Mouse (Mus musculus) ES-E14 (cell line): ENCODE data around the gene Ino80e. TPM values are rescaled to one million over a fixed set of nuclear protein-coding genes. Genes with fewer than 3 reads are reported as not detected.
A peak's percentile ranks its signal among the peaks of the same experiment; 100 is the strongest.

ENCODE experiments used
- DNase-seq: peaks from one replicate; pipeline ENCODE4 v3.0.0-alpha.2; 2013; ENCODE audit warnings: low read depth, low spot score
- H3K27ac ChIP-seq: 2 replicates; pipeline ENCODE4 v1.5.1; 2012; ENCODE audit warnings: low read depth, mild to moderate bottlenecking, low read length, moderate library complexity, mixed read lengths; ENCODE audit not compliant: poor library complexity, insufficient read depth, severe bottlenecking
- H3K36me3 ChIP-seq: 2 replicates; pipeline ENCODE4 v1.6.1; 2012; ENCODE audit warnings: mild to moderate bottlenecking, low read length, moderate library complexity, mixed read lengths; ENCODE audit not compliant: control insufficient read depth, poor library complexity, insufficient read depth, severe bottlenecking
- H3K4me1 ChIP-seq, 2 experiments: fragments of 150-350 bp in 1 of 2; sonication (generic) in 1 of 2; 2 replicates each; pipeline ENCODE4 v1.6.1; 2012; ENCODE audit warnings: low read length in 2 of 2, mild to moderate bottlenecking in 1 of 2, mixed read lengths in 1 of 2; ENCODE audit not compliant: control insufficient read depth in 2 of 2, insufficient read depth in 2 of 2, poor library complexity in 1 of 2
- H3K4me3 ChIP-seq, 2 experiments: fragments of 150-350 bp in 1 of 2; sonication (generic) in 1 of 2; 2 replicates each; pipeline ENCODE4 v1.5.1; 2012; ENCODE audit warnings: low read length in 2 of 2, low read depth in 1 of 2, mild to moderate bottlenecking in 1 of 2, mixed read lengths in 1 of 2; ENCODE audit not compliant: insufficient read depth in 1 of 2, poor library complexity in 1 of 2, severe bottlenecking in 1 of 2
- H3K9ac ChIP-seq: 2 replicates; pipeline ENCODE4 v1.6.1; 2012; ENCODE audit warnings: low read depth, mild to moderate bottlenecking, low read length, mixed read lengths; ENCODE audit not compliant: poor library complexity, insufficient read depth, severe bottlenecking
- H3K9me3 ChIP-seq: fragments of 150-350 bp; sonication (generic); 2 replicates; pipeline ENCODE4 v1.6.1; 2012; ENCODE audit warnings: low read depth, mild to moderate bottlenecking, low read length; ENCODE audit not compliant: control insufficient read depth, insufficient read depth
- CHD2 ChIP-seq: IDR thresholded peaks from 2 replicates; pipeline ENCODE4 v1.6.1; 2014; ENCODE audit warnings: mild to moderate bottlenecking, low read depth, low read length, inconsistent platforms
- HCFC1 ChIP-seq: IDR thresholded peaks from 2 replicates; pipeline ENCODE4 v1.6.1; 2012; ENCODE audit warnings: low read length, inconsistent platforms, borderline replicate concordance; ENCODE audit not compliant: insufficient read depth
- MAFK ChIP-seq: IDR thresholded peaks from 2 replicates; pipeline ENCODE4 v1.6.1; 2014; ENCODE audit warnings: mild to moderate bottlenecking, low read depth, low read length, inconsistent platforms; ENCODE audit not compliant: insufficient read depth
- ZC3H11A ChIP-seq: IDR thresholded peaks from 2 replicates; pipeline ENCODE4 v1.6.1; 2012; ENCODE audit warnings: low read depth, mild to moderate bottlenecking, inconsistent platforms, low read length, borderline replicate concordance
- ZNF384 ChIP-seq: IDR thresholded peaks from 2 replicates; pipeline ENCODE4 v1.6.1; 2012; ENCODE audit warnings: low read depth, low read length, inconsistent platforms
- in situ Hi-C, 2 experiments: fragments of 600-800 bp; cut with MboI; formaldehyde crosslinking; loops; one replicate each; pipeline ENCODE4 v1.15.1; 2025; ENCODE audit warnings: low sequenced_read_pairs in 2 of 2, inconsistent platforms in 1 of 2; ENCODE audit not compliant: unreplicated experiment in 2 of 2
- total RNA-seq: library from RNA; depleted of rRNA; stranded (reverse); fragments of 300-350 nt; gene quantifications from 2 replicates; pipeline ENCODE4 v1.2.3, GENCODE M21; 2012

The Ino80e gene
- total RNA-seq, 1 experiment = 78.7 TPM

DNA sequence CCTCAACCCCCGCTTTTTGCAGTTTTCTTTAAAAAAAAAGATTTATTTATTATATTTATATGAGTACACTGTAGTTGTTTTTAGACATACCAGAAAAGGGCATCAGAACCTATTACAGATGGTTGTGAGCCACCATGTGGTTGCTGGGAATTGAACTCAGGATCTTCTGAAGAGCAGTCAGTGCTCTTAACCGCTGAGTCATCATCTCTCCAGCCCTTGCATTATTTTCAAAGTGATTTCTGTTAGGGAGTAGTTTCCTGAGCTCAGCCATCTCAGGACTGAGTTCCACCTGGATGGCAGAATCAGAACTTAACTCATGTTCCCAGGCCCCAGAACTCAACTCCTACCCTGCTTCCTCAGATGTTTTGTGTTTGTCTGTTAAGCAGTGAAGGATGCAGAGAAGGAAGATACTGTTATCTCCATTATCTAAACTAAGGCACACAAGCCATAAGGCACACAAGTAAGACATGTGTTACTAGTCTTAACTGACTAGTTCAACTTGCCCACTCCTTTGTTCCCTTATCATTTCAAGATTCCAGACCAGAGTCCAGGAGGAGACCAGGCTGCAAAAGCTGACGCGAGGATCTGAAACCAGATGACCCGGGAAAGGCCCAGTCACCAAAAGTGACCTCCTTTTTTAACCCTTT is 52.3 kb downstream of the Ino80e start:
- H3K4me3 ChIP-seq = peak overlapping the region; percentile 53 to 87; a peak in 3 of 4 replicates
- in situ Hi-C loops = no loop called here
- TF ChIP-seq ZC3H11A = no peak
- TF ChIP-seq MAFK = peak; percentile 61
- no peak overlapping the region for H3K27ac ChIP-seq
- H3K9ac ChIP-seq = peak overlapping the region; percentile 22; the same call in 1 of the 2 replicates
- peaks cover 3% of the 10 kb centered on the region; the same call in 1 of the 2 replicates for H3K36me3 ChIP-seq
- H3K4me1 ChIP-seq = peaks cover 5 to 22% of the 10 kb centered on the region in 2 experiments; a peak in 3 of 4 replicates
- H3K9me3 ChIP-seq = no peaks in the 10 kb centered on the region
- DNase-seq = no peak

DNA sequence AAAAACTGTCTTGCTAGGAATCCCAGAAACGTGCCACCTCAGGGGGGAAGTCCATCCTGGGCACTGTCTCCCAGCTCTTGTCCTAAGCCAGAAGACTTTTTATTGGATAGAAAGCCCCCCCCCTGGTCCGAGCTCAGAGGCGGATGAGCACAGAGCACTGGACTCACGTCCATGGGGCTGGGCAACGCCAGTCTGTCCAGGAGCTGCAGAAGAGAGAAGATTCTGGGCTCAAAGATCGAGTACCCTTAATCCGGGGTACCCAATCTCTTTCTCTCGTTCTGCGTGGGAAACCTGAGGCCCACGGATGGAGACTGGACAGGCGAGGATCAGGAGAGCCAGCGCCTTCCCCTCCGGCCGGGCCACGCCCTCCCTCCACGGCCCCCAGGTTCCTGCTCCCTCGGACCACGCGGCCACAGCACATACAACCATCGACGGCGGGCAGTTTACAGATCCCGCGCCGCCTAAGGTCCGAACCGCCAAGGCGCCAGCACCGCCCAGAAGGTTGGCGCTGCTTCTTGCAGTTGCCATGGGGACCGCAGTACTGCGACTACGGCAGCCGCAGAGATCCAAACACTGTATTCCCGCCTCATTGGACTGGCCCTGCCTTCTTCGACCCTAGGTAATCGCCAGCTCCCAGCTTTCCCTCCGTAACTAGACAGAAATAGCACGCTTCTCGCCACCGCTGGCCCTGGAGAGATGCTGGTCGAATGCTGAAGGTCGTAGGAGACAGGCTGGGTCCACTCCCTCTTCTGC is 53.3 kb downstream of the Ino80e start:
- DNase-seq = peak; percentile 68
- peaks cover 3% of the 10 kb centered on the region; the same call in 1 of the 2 replicates for H3K36me3 ChIP-seq
- H3K4me3 ChIP-seq = peak overlapping the region; percentile 55 to 87
- in situ Hi-C loops = no loop called here
- no peak for TF ChIP-seq ZC3H11A
- TF ChIP-seq HCFC1 = 0 out of 2 replicates have a peak, but pooled peaks have one; percentile 58
- no peak for TF ChIP-seq MAFK
- TF ChIP-seq CHD2 = no peak
- no peak for TF ChIP-seq ZNF384
- peak overlapping the region; percentile 94 for H3K9ac ChIP-seq
- H3K4me1 ChIP-seq = peaks cover 5 to 15% of the 10 kb centered on the region in 2 experiments; a peak in 3 of 4 replicates
- no peak overlapping the region for H3K27ac ChIP-seq
- no peaks in the 10 kb centered on the region for H3K9me3 ChIP-seq

DNA sequence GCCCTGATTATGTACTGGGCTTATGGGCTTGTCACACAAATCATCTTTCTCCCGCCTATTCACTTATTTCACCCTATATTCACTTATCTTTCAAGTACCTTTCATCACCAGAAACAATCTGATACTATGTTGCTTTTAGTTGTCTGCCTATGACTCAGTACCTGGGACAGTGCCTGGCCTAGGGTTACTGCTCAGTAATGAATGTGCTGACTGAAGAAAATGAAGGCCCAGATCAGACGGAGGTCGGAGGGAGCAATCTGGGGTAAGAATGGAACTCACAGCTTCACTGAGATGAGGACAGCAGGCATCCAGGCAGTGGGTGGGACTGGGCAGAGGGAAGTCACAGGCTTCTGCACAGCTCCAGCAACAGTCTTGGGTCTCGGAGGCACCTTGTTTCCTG is 54.8 kb downstream of the Ino80e start:
- Histone ChIP-seq H3K36me3 (peaks cover 6% of the 10 kb centered on the region; the same call in 1 of the 2 replicates), H3K9ac (no peak overlapping the region), H3K4me1 (peaks cover 0 to 6% of the 10 kb centered on the region in 2 experiments; a peak in 2 of 4 replicates), H3K9me3 (no peaks in the 10 kb centered on the region), H3K27ac (no peak overlapping the region), H3K4me3 (no peak overlapping the region)
- TF ChIP-seq MAFK (peak; percentile 59; the same call in 1 of the 2 replicates), CHD2 (no peak), ZNF384 (no peak), HCFC1 (no peak), ZC3H11A (no peak)
- no peak for DNase-seq
- in situ Hi-C loops = no loop called here

DNA sequence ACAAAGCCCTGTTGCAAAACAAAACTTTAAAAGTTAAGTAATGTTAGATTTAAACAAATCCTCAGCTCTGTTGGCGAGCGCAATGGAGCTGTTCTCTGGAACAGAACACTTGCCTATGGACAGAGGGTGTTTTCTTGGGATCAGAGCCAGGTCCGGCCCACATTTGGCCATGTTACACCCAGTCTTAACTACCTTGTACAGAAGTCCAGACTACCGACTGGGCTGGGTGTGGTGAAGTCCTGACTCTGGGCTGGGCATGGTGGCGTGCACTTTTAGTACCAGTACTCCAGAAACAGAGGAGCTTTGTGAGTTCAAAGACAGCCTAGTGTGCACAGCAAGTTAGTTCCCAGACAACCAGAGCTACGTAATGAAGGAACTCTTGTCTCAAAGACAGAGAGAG is 55.2 kb downstream of the Ino80e start:
- Histone ChIP-seq H3K4me1 (peaks cover 0 to 6% of the 10 kb centered on the region in 2 experiments; a peak in 2 of 4 replicates), H3K36me3 (peaks cover 6% of the 10 kb centered on the region; the same call in 1 of the 2 replicates), H3K9me3 (no peaks in the 10 kb centered on the region), H3K27ac (no peak overlapping the region), H3K9ac (no peak overlapping the region), H3K4me3 (no peak overlapping the region)
- no peak for DNase-seq
- TF ChIP-seq ZC3H11A = no peak
- no peak for TF ChIP-seq CHD2
- TF ChIP-seq ZNF384 = no peak
- no peak for TF ChIP-seq MAFK
- TF ChIP-seq HCFC1 = no peak
- in situ Hi-C loops = no loop called here
